Mouse (Mus musculus) naive thymus-derived CD4-positive, alpha-beta T cell, adult 2 months (primary cell): ENCODE data around the gene Ankrd13b.

Experiments
- DNase-seq: peaks from one replicate; pipeline ENCODE4 v3.0.0-alpha.2; 2011; ENCODE audit warnings: low read depth

The Ankrd13b gene

DNA sequence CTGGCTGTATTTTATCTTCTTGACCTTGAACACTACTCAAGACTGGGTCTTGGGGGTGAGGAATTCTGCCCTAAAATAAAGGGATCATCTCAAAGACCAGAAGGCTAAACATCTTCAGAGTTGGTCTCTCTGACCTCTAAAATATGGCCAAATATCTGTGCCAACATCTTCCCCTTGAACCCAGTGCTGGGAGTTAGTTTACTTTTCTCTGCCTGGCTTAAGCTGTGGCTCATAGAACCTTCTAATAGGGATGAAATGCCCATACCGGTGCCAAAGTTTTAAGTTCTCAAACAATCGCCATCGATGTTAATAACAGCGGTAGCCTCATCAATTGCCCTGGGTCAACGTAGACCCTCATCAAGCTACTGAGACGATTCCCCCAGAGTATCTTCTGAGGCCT, 27.6 kb downstream of the Ankrd13b start:
- peak; percentile 31 for DNase-seq

GRCm38 (mm10) chr11:77456866-77457265, 32.6 kb downstream of the Ankrd13b start:
- no peak for DNase-seq

DNA sequence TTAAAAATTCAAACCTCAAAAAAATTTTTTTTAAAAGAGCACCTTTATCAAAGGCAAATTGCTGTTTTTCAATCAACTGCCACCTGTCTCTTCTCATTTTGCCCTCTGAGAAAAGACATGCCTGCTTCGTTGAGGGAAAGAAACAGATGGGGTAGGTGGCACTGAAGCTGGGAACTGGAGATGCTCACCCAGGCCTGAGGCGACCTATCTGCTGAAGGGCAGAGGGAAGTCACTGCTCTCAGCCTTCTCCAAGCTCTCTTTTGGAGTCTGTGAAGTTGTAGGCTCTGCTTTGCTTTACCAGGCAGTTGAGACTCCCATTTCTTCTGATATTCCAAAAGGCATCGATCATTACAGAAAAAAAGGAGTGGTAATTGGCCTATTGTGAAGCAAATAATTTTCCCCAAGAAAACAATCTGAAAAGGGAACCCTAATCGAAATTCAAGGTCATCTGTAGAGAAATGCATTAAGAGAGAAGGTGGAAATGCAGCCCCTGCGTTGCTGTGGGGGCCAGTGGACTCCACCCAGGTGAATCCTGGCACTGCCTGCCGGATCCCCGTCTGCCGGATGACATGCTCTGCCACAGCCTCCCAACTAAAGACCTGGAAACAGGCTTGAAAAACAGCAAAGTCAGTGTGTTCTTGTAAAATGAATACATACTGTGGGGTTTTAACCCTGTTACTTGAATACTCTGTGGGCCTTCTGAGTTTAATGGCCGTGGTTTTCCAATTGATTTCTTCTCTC, 33.5 kb downstream of the Ankrd13b start:
- no peak for DNase-seq

DNA sequence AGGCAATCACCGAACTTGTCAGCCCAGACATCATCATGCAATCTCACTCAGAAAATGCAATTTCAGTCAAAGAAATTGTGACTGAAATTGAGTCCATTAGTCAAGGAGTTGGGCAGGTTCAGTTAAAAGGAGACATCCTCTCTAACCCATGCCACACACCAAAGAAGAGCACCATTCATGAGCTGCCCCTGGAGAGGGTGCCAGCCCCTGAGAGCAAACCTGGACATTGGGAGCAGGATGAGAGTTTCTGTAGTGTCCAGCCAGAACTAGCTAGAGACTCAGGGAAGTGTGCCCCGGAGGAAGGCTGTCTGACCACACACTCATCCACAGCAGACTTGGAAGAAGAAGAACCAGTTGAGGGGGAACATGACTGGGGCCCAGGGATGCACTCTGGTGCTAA, 36.1 kb downstream of the Ankrd13b start:
- no peak for DNase-seq

GRCm38 (mm10) chr11:77451670-77452069, 37.8 kb downstream of the Ankrd13b start:
- DNase-seq, result no peak

GRCm38 (mm10) chr11:77449224-77449623, 40.3 kb downstream of the Ankrd13b start:
- DNase-seq, result no peak

- DNase-seq, result peak; percentile 76
Observed at GRCm38 (mm10) chr11:77446628-77447041, 42.8 kb downstream of the Ankrd13b start.

DNA sequence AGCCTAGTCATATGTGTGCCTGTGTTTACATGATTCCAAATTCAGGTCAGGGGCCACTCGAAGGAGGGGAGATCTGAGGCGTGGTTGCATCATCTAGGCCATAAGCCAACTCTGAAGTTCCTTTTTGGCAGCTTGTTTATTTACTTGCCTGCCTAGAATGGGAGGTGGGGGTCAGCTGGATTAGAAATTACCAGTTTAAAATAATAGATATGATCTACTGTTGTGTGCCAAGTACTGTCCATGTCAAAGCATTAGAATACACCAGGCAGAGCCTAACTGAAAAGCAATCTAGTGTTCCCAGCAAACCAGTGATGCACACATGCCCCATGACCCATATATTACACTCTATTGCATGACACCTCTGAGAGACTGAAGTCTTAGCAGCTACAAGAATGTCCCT, 44.5 kb downstream of the Ankrd13b start:
- DNase-seq, result no peak

DNA sequence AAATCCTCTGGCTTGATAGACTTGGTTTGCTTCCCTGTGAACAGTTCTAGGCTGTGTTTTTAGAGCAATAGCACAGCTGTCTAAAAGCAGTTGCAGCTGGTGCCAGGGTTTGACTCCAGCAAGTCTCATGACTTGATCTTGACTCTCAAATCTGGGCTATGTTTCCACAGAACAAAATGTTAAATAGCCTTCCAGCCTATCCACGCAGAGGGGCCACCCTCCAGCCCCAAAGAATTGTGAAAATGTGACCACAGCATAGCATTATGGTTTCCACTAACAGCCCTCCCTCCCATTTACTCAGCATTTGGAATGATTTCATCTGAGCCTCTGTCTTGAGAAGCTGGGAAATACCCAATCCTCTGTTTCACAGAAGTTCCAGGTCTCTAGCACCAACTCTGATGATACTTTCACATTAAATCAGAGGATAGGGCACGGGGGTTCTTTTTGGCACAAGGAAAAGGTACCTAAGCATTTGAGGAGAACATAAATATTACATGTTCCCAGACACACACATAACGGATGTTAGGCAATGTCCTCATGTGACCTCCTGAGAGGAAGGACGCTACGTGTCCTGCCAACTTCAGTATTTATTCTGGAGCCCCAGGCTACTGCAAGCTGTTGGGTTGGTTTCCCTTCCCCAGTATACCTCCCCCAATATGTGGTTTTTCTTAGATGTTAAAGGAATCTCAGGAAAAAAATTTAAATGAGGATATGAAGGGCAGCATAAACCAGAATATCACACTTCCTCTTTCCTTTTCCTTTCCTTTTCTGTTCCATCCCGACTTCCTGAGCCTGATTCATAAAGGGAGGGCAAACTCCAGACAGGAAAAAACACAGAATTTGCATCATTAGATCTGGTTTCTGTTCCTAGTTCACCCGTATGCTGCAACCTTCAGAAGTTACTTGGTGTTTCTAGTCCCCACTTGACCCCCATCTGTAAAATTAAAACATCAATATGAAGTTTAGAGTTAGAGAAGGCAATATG, 47.0 kb downstream of the Ankrd13b start:
- no peak for DNase-seq

GRCm38 (mm10) chr11:77441020-77441419, 48.5 kb downstream of the Ankrd13b start:
- no peak for DNase-seq

GRCm38 (mm10) chr11:77440081-77440480, 49.4 kb downstream of the Ankrd13b start:
- no peak for DNase-seq

GRCm38 (mm10) chr11:77437026-77437425, 52.5 kb downstream of the Ankrd13b start:
- DNase-seq, result no peak

GRCm38 (mm10) chr11:77428446-77428845, 61.0 kb downstream of the Ankrd13b start:
- no peak for DNase-seq

DNA sequence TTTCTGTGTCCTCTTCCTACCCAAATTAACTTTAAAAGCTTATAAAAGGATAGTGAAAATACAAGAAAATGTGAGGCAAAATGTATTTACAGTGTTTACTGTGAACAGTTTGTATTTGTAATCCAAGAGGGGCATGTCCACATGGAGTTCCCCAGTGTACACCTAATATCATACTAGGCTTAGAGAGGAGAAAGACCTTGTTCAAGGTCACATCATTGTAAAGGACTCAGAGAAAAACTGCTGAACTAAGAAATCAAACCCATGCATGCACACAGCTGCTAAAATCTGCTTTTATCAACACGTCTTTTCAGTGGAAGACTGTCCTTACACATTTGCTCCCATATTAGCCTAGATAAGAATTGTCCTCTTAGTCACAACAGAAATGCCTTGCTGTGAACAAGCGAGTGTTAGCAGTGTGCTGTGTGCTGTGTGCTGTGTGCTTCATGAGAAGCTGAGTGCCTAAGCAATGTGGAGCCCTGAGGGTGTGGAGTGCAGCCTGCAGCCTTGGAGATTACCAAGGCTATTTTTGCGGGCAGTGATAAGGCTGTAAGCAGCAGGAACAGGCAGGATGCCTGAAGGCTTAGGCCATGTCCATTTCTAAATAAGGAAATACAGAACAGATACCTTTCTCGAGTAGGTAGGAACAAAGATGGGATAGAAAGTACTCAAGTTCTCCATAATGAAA, 66.2 kb downstream of the Ankrd13b start:
- DNase-seq, result no peak
